Mouse (Mus musculus) olfactory bulb, adult 2 months (tissue): ENCODE results near the gene Mzf1.

Experiments used
- CTCF ChIP-seq: fragments of 200-500 bp; IDR thresholded peaks from 2 replicates; pipeline ENCODE4 v1.5.1; 2012; ENCODE audit warnings: low read depth, mild to moderate bottlenecking, low read length, moderate library complexity; ENCODE audit not compliant: insufficient read depth
- POLR2A ChIP-seq: fragments of 200-500 bp; IDR thresholded peaks from 2 replicates; pipeline ENCODE4 v1.6.1; 2012; ENCODE audit warnings: mild to moderate bottlenecking, low read depth, low read length, moderate library complexity; ENCODE audit not compliant: insufficient read depth

- no peak for TF ChIP-seq CTCF
- TF ChIP-seq POLR2A, result no peak
Measured at GRCm38 (mm10) chr7:13053001-13053400, 1.6 kb downstream of the Mzf1 start.
